In the genomic region with DNA sequence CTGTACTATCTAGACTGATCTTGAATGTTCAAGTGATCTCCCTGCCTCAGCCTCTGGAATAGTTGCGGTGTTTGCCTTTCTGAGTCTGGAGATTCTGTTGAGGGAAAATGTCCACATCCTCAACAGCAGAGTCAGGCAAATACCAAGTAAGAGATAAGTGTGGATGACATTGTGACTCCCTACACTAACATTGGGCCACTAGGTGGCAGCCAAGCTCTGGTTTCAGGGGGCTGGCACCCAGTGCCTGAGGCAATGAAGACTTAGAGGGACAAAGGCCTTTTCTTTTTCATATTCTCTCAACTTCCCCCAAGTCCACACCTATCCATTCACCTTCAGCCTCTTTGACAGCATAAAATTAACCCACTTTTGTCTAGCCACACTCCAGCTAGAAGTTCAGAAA, we compare ENCODE assay signal across 8 mouse cellular contexts. TPM values are rescaled to one million over a fixed set of nuclear protein-coding genes. Genes with fewer than 3 reads are reported as not detected.
DNase-seq lines count a peak whose midpoint lies in the region.

No protein-coding gene starts in this region.

- no peaks in the 10 kb centered on the region for H3K9me3 ChIP-seq in midbrain, embryonic 10.5 days (replicated peaks)

- no peak overlapping the region for H3K27ac ChIP-seq in midbrain, embryonic 10.5 days (replicated peaks)

- no peaks in the 10 kb centered on the region for H3K36me3 ChIP-seq in midbrain, embryonic 10.5 days

- peak; percentile 88 for DNase-seq in adipocyte (ENCODE audit: low spot score)
- peak; percentile 92 to 93 for DNase-seq in cerebellum, postnatal 36 days
- peak; percentile 65 to 76 for DNase-seq in gastrocnemius, adult 8-10 months (ENCODE audit: low spot score in 2 of 2)
- peak; percentile 82 for DNase-seq in induced T-regulatory cell, adult 2 months (ENCODE audit: low read depth)
- peak; percentile 66 to 90 for DNase-seq in left cerebral cortex, postnatal 10 days (ENCODE audit: extremely low spot score in 1 of 2, low spot score in 2 of 2)
- DNase-seq in midbrain, embryonic 10.5 days (ENCODE audit: low spot score), result peak; percentile 75
- peak; percentile 65 for DNase-seq in skeletal muscle tissue, adult 2 months (ENCODE audit: low read depth, low spot score)
- peak; percentile 77 for DNase-seq in yolk sac, embryonic 10.5 days (ENCODE audit: low spot score)

- H3K4me3 ChIP-seq in midbrain, embryonic 10.5 days, result no peak overlapping the region

- intact Hi-C loops in left cerebral cortex, postnatal 10 days (cut with DNase I), result no loop called here

- H3K27me3 ChIP-seq in midbrain, embryonic 10.5 days (ENCODE audit: low read depth, poor library complexity, severe bottlenecking), result no peaks in the 10 kb centered on the region

- WGBS in midbrain, embryonic 10.5 days, result 32% methylated on average over 1 of the region's 1 CpGs

- H3K4me1 ChIP-seq in midbrain, embryonic 10.5 days, result 0 out of 2 replicates have a peak, but pooled peaks cover 3% of the 10 kb centered on the region

RNA-seq across cellular contexts. Expression of a gene that starts 15.6 kb away (rescaled TPM):
- total RNA-seq in gastrocnemius, adult 8-10 months (2022), result not detected
- 10 to 100 TPM in 1 of 2 experiments, 1 to 10 TPM in 1; 6.9 to 19.4 TPM for total RNA-seq in left cerebral cortex, postnatal 10 days (2021)
- polyA plus RNA-seq in midbrain, embryonic 10.5 days (2016; fragmentation: Nextera tagmentation; extraction: Ambion mirVana), result 0.75 and 0.89 TPM in 2 replicates

RNA-seq across cellular contexts. Expression of a gene that starts 20.3 kb away (rescaled TPM):
- 10 to 100 TPM; 15.4 to 23.1 (median 16.3) TPM for total RNA-seq in gastrocnemius, adult 8-10 months (2022)
- total RNA-seq in left cerebral cortex, postnatal 10 days (2021), result 10 to 100 TPM; 22.2 TPM
- 46.5 and 52.5 TPM in 2 replicates for polyA plus RNA-seq in midbrain, embryonic 10.5 days (2016; fragmentation: Nextera tagmentation; extraction: Ambion mirVana)

RNA-seq across cellular contexts. Expression of a gene that starts 32.1 kb away (rescaled TPM):
- total RNA-seq in gastrocnemius, adult 8-10 months (2022), result 1 to 10 TPM; 1.3 to 2.4 (median 1.7) TPM
- total RNA-seq in left cerebral cortex, postnatal 10 days (2021), result 10 to 100 TPM; 34.7 to 40.4 TPM
- polyA plus RNA-seq in midbrain, embryonic 10.5 days (2016; fragmentation: Nextera tagmentation; extraction: Ambion mirVana), result 0.16 and 0.24 TPM in 2 replicates

RNA-seq across cellular contexts. Expression of a gene that starts 42.0 kb away (rescaled TPM):
- total RNA-seq in gastrocnemius, adult 8-10 months (2022), result 10 to 100 TPM in 2 of 4 experiments, 1 to 10 TPM in 2; 8.9 to 17.6 (median 13.5) TPM
- total RNA-seq in left cerebral cortex, postnatal 10 days (2021), result 100 to 1,000 TPM; 198 TPM
- 43.8 and 49.2 TPM in 2 replicates for polyA plus RNA-seq in midbrain, embryonic 10.5 days (2016; fragmentation: Nextera tagmentation; extraction: Ambion mirVana)

Comparison
In these comparisons a context has a peak if more than half of its experiments do, and no peak if none do; other contexts are left out.
1. RNA of a gene that starts 15.6 kb away (total RNA-seq): 6.9 to 19.4 TPM in left cerebral cortex, postnatal 10 days; not detected in gastrocnemius, adult 8-10 months; every median in the first group is over 4 times any median in the second.
2. RNA of a gene that starts 32.1 kb away (total RNA-seq): 34.7 to 40.4 TPM in left cerebral cortex, postnatal 10 days; 1.3 to 2.4 TPM in gastrocnemius, adult 8-10 months; every median in the first group is over 10 times any median in the second.
3. Peak in every context shown above with its lines, with median percentiles within 50 percentile points of each other: DNase-seq.